Mouse (Mus musculus): ENCODE results near the gene Snx12. TPM values are rescaled to one million over a fixed set of nuclear protein-coding genes. Genes with fewer than 3 reads are reported as not detected.

Snx12 gene
- total RNA-seq (2021) = 10 to 100 TPM; 76.8 to 81.7 TPM
- long read RNA-seq, experiment 1, transcript Snx12-202 (4 exons, 2,415 nt) = major isoform, 7 of 22 reads
- long read RNA-seq, experiment 1, partial matches to known transcripts = 4 of 22 reads
- long read RNA-seq, experiment 1, other reads (novel, unspliced or antisense) = 7 of 22 reads
- long read RNA-seq, experiment 2, partial matches to known transcripts = 5 of 18 reads
- long read RNA-seq, experiment 2, other reads (novel, unspliced or antisense) = 6 of 18 reads

GRCm38 (mm10) chrX:101221834-101222795 lies at the start of gene Snx12:
Gene Snx12, minus strand, starts transcription at chrX:101222563.
- peak; percentile 83 to 88 for DNase-seq (ENCODE audit: extremely low spot score in 1 of 2, low spot score in 2 of 2)
- intact Hi-C loops (cut with DNase I) = loop anchor here (1.0 to 10.0 kb wide), 4 partner anchors 32 to 111 kb away; partner anchors contain the start of genes Foxo4 and Med12
- Histone ChIP-seq H3K4me3 (peak within 1 kb of the TSS; percentile 63), H3K27ac (peak within 1 kb of the TSS; percentile 77)
- TF ChIP-seq CTCF (IDR thresholded peaks at IDR 0.05) = no peak

- TF ChIP-seq CTCF (IDR thresholded peaks at IDR 0.05) = no peak
- no peak within 1 kb of the TSS for H3K4me3 ChIP-seq
- H3K27ac ChIP-seq = no peak within 1 kb of the TSS
- DNase-seq (ENCODE audit: extremely low spot score in 1 of 2, low spot score in 2 of 2) = no peak
- intact Hi-C loops (cut with DNase I) = no loop called here
Measured at GRCm38 (mm10) chrX:101268755-101269124, 46.4 kb upstream of the Snx12 start, which contains the start of gene Gm20489. Gene Gm20489, minus strand, starts transcription at chrX:101269023.

GRCm38 (mm10) chrX:101268025-101268754 lies 45.8 kb upstream of the Snx12 start, which contains the start of gene Il2rg:
Gene Il2rg, minus strand, starts transcription at chrX:101268255.
- no peak within 1 kb of the TSS for H3K4me3 ChIP-seq
- H3K27ac ChIP-seq = no peak within 1 kb of the TSS
- intact Hi-C loops (cut with DNase I) = no loop called here
- no peak for TF ChIP-seq CTCF (IDR thresholded peaks at IDR 0.05)
- DNase-seq (ENCODE audit: extremely low spot score in 1 of 2, low spot score in 2 of 2) = no peak

- no peak for TF ChIP-seq CTCF (IDR thresholded peaks at IDR 0.05)
- intact Hi-C loops (cut with DNase I) = no loop called here
- Histone ChIP-seq H3K27ac (no peak overlapping the region), H3K4me3 (no peak overlapping the region)
- DNase-seq (ENCODE audit: extremely low spot score in 1 of 2, low spot score in 2 of 2) = no peak
Measured at GRCm38 (mm10) chrX:101266631-101267030, 44.3 kb upstream of the Snx12 start.

GRCm38 (mm10) chrX:101263892-101264291 lies 41.5 kb upstream of the Snx12 start, which contains the start of gene Gm614:
Gene Gm614, minus strand, starts transcription at chrX:101263992.
- no peak within 1 kb of the TSS for H3K4me3 ChIP-seq
- intact Hi-C loops (cut with DNase I) = no loop called here
- TF ChIP-seq CTCF (IDR thresholded peaks at IDR 0.05) = no peak
- H3K27ac ChIP-seq = no peak within 1 kb of the TSS
- no peak for DNase-seq (ENCODE audit: extremely low spot score in 1 of 2, low spot score in 2 of 2)

- no peak overlapping the region for H3K27ac ChIP-seq
- intact Hi-C loops (cut with DNase I) = no loop called here
Measured at GRCm38 (mm10) chrX:101260441-101261325, 38.3 kb upstream of the Snx12 start.

GRCm38 (mm10) chrX:101256603-101257002 lies 34.2 kb upstream of the Snx12 start:
- DNase-seq (ENCODE audit: extremely low spot score in 1 of 2, low spot score in 2 of 2) = no peak
- intact Hi-C loops (cut with DNase I) = no loop called here
- no peak; the same call in none of the 2 replicates for TF ChIP-seq CTCF (IDR thresholded peaks at IDR 0.05)
- Histone ChIP-seq H3K4me3 (no peak overlapping the region), H3K27ac (no peak overlapping the region)

More at GRCm38 (mm10) chrX:101260441-101261325, 38.3 kb upstream of the Snx12 start:
- no peak overlapping the region for H3K4me3 ChIP-seq
- no peak for TF ChIP-seq CTCF (IDR thresholded peaks at IDR 0.05)
- no peak for DNase-seq (ENCODE audit: extremely low spot score in 1 of 2, low spot score in 2 of 2)

- intact Hi-C loops (cut with DNase I) = loop anchor here (1.0 kb wide), 2 partner anchors 20 to 32 kb away; partner anchors contain the start of genes Med12 and Snx12
- Histone ChIP-seq H3K4me3 (peak overlapping the region; percentile 56), H3K27ac (peak overlapping the region; percentile 75; the same call in 1 of the 2 replicates)
- no peak for TF ChIP-seq CTCF (IDR thresholded peaks at IDR 0.05)
- no peak for DNase-seq (ENCODE audit: extremely low spot score in 1 of 2, low spot score in 2 of 2)
Measured at GRCm38 (mm10) chrX:101254740-101255139, 32.4 kb upstream of the Snx12 start.

- peak within 1 kb of the TSS; percentile 75 for H3K27ac ChIP-seq
- DNase-seq (ENCODE audit: extremely low spot score in 1 of 2, low spot score in 2 of 2) = peak; percentile 76 to 83
- peak within 1 kb of the TSS; percentile 56 for H3K4me3 ChIP-seq
- no peak for TF ChIP-seq CTCF (IDR thresholded peaks at IDR 0.05)
- intact Hi-C loops (cut with DNase I) = loop anchor here (1.0 kb wide), 2 partner anchors 20 to 32 kb away; partner anchors contain the start of genes Med12 and Snx12
Measured at GRCm38 (mm10) chrX:101253952-101254729, 31.8 kb upstream of the Snx12 start, which contains the start of gene Foxo4. Gene Foxo4, plus strand, starts transcription at chrX:101254528.

GRCm38 (mm10) chrX:101245011-101245410 lies 22.6 kb upstream of the Snx12 start:
- H3K27ac ChIP-seq = no peak overlapping the region
- no peak for TF ChIP-seq CTCF (IDR thresholded peaks at IDR 0.05)
- H3K4me3 ChIP-seq = no peak overlapping the region
- intact Hi-C loops (cut with DNase I) = no loop called here
- no peak for DNase-seq (ENCODE audit: extremely low spot score in 1 of 2, low spot score in 2 of 2)

Data from left cerebral cortex, adult 2 months (tissue).